Mouse (Mus musculus) bone marrow macrophage, adult 2 months (primary cell): ENCODE data around the gene Fam32a.

ENCODE experiments used
- CTCF ChIP-seq: IDR thresholded peaks from 2 replicates; pipeline ENCODE4 v1.5.1; 2012; ENCODE audit warnings: low read depth, mild to moderate bottlenecking, low read length, moderate library complexity
- POLR2A ChIP-seq: IDR thresholded peaks from 2 replicates; pipeline ENCODE4 v1.6.1; 2012; ENCODE audit warnings: mild to moderate bottlenecking, low read depth, low read length, borderline replicate concordance

DNA sequence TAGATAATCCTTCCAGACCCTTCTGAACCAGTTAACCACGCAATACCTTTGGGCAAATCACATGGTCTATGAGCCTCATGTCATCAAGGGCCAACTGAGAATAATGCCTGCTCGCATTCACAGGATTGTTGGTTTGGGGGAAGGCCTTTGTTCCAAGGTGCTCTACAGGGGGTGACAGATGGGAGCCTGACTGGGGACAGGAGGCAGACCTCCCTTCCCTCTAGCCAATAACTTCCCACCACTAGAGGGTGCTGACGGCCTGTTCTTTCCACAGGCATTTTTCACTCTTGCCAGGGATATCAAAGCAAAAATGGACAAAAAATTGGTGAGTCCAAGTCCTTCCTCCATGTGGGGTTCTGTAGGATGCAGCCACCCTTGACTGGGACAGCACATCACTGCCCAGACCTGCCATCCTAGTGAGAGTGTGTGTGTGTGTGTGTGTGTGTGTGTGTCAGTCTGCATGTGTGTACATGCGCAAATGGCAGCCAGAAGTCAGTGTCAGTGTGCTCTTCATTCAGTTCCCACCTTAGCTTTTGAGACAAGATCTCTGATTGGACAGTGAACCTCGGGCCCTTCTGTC is 42.1 kb upstream of the Fam32a start:
- TF ChIP-seq CTCF (peak; percentile 84), POLR2A (no peak)
